Mouse (Mus musculus) brain, embryonic 14.5 days (tissue): ENCODE measurements around the gene Slc25a19.

Source experiments
- CTCF ChIP-seq: fragments of 200-500 bp; IDR thresholded peaks from 2 replicates; pipeline ENCODE4 v1.5.1; 2012; ENCODE audit warnings: inconsistent platforms, mild to moderate bottlenecking, moderate library complexity, borderline replicate concordance; ENCODE audit not compliant: insufficient read depth, insufficient read length; ENCODE audit errors: extremely low read depth
- POLR2A ChIP-seq: fragments of 200-500 bp; IDR thresholded peaks from 2 replicates; pipeline ENCODE4 v1.6.1; 2012; ENCODE audit warnings: mild to moderate bottlenecking, inconsistent platforms, borderline replicate concordance; ENCODE audit not compliant: poor library complexity, insufficient read depth, insufficient read length, severe bottlenecking; ENCODE audit errors: extremely low read depth

- TF ChIP-seq POLR2A (no peak), CTCF (no peak)
Measured at GRCm38 (mm10) chr11:115642705-115643104, 14.6 kb upstream of the Slc25a19 start.
